In the genomic region with DNA sequence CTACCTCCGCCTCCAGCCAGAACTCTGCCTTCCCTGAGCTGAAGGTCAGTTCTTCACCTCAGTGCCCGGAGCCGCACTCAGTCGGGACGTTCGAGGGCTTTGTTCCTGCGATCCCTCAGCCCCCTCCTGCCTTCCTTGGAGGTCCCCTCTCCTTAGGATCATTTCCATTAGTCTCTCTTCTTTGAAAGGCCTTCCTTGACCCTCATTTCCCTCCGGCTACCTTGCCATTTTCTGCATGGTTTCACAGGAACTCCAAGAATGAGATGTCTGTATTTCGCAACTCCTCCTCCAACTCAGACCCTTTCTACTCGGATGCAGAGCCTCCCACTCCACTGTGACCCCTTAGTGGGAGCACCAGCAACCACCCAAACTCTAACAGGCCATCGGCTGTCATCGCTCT, we compare ENCODE assay signal across 25 mouse cellular contexts. TPM values are rescaled to one million over a fixed set of nuclear protein-coding genes. Genes with fewer than 3 reads are reported as not detected.
DNase-seq lines count a peak whose midpoint lies in the region; ATAC-seq and TF ChIP-seq lines count a peak whose summit lies in the region.
"Had no signal": no experiment of that assay in that cellular context is flagged by ENCODE, and none has a peak within 500 bp of the region (broad histone marks: within the 10 kb centered on the region; RNA-seq: fewer than 3 reads in every experiment).

No protein-coding gene starts in this region.

- H3K36me3 ChIP-seq in kidney, adult 2 months (ENCODE audit: control insufficient read depth, insufficient read depth, low read length) = no peaks in the 10 kb centered on the region
- no peaks in the 10 kb centered on the region for H3K36me3 ChIP-seq in kidney, embryonic 16.5 days (ENCODE audit: insufficient read depth, low read length)
- H3K36me3 ChIP-seq: embryonic facial prominence, embryonic 13.5 days; G1E; hindbrain, embryonic 12.5 days had no signal

- H3K27ac ChIP-seq in kidney, adult 2 months (ENCODE audit: insufficient read depth, low read depth, low read length) = no peak overlapping the region
- peak overlapping the region; percentile 65; the same call in 1 of the 2 replicates for H3K27ac ChIP-seq in kidney, embryonic 16.5 days (ENCODE audit: low read length)
- H3K27ac ChIP-seq: embryonic facial prominence, embryonic 13.5 days; gastrocnemius, adult 2 months; heart, embryonic 13.5 days; hindbrain, embryonic 12.5 days had no signal

- 32% methylated on average over 12 of the region's 12 CpGs for WGBS in kidney, adult 2 months
- 32% methylated on average over 12 of the region's 12 CpGs for WGBS in kidney, embryonic 16.5 days

- in situ Hi-C loops in Patski (cut with MboI; ENCODE audit: low pct_unique_long_range_greater_than_20kb) = no loop called here

- no peaks in the 10 kb centered on the region for H3K9me3 ChIP-seq in kidney, embryonic 16.5 days (ENCODE audit: low read length)
- H3K9me3 ChIP-seq: heart, embryonic 13.5 days; hindbrain, embryonic 12.5 days had no signal

- peak; percentile 6 for DNase-seq in kidney, adult 2 months
- no peak for DNase-seq in kidney, postnatal 10 days
- DNase-seq in Patski (ENCODE audit: low read depth, low spot score) = no peak
- peak; percentile 34 for DNase-seq in retina, embryonic 14.5 days (ENCODE audit: low spot score)
- DNase-seq in yolk sac, embryonic 10.5 days (ENCODE audit: low spot score) = no peak
- DNase-seq in c-Kit-positive CD71-positive TER-119-positive erythroid progenitor cells, embryonic 14.5 days (ENCODE audit: low spot score) = no peak
- DNase-seq: adrenal gland, adult 2 months; adrenal gland, postnatal 25 days; cerebellum, adult 2 months; cerebellum, postnatal 10 days; embryo, embryonic 11 days; gastrocnemius, adult 2 months; gastrocnemius, postnatal 36 days; heart, adult 11 months; heart, postnatal 4 days had no signal

- H3K27me3 ChIP-seq in kidney, adult 2 months (replicated peaks; ENCODE audit: control insufficient read depth, insufficient read depth, low read length) = no peaks in the 10 kb centered on the region
- no peaks in the 10 kb centered on the region for H3K27me3 ChIP-seq in Patski
- H3K27me3 ChIP-seq in kidney, embryonic 16.5 days (ENCODE audit: insufficient read depth, low read length) = no peaks in the 10 kb centered on the region
- H3K27me3 ChIP-seq: embryonic facial prominence, embryonic 13.5 days had no signal

- CTCF ChIA-PET in Patski (lab: Charles Lee) = interaction anchor here (1.7 to 1.9 kb wide), 2 partner anchors 10 to 17 kb away, joined by 4 read pairs; no protein-coding TSS in a partner anchor

- H3K9ac ChIP-seq in kidney, embryonic 16.5 days (replicated peaks; ENCODE audit: low read length) = 0 out of 2 replicates have a peak overlapping the region, but pooled peaks have one; percentile 34
- H3K9ac ChIP-seq: embryonic facial prominence, embryonic 13.5 days; heart, embryonic 13.5 days; hindbrain, embryonic 12.5 days had no signal

- no peak overlapping the region for H3K4me3 ChIP-seq in kidney, adult 2 months (ENCODE audit: insufficient read depth, low read depth, low read length)
- H3K4me3 ChIP-seq in kidney, embryonic 16.5 days (ENCODE audit: low read length) = no peak overlapping the region
- H3K4me3 ChIP-seq: embryonic facial prominence, embryonic 13.5 days; gastrocnemius, adult 2 months; heart, embryonic 13.5 days; hindbrain, embryonic 12.5 days had no signal

- TF ChIP-seq POLR2A in kidney, adult 2 months (IDR thresholded peaks at IDR 0.05; ENCODE audit: low read depth, low read length) = no peak

- no peak for TF ChIP-seq CTCF in kidney, adult 2 months (conservative IDR thresholded peaks at IDR 0.05; ENCODE audit: insufficient read depth, insufficient read length, low read depth, low read length)
- no peak for TF ChIP-seq CTCF in Patski (IDR thresholded peaks at IDR 0.05)

- POLR2A ChIA-PET in Patski (lab: Charles Lee) = no interaction called here

- peak; percentile 53 for ATAC-seq in Patski
- ATAC-seq in kidney, embryonic 16.5 days (ENCODE audit: low FRiP score, low TSS enrichment) = peak; percentile 66; the same call in 1 of the 2 replicates
- ATAC-seq: activated CD4-positive, CD25-positive, alpha-beta regulatory T cell, adult 4 months; CD4-positive, CD25-positive, alpha-beta regulatory T cell, adult 4 months; forebrain, embryonic 14.5 days; hindbrain, embryonic 16.5 days; inflammation-experienced regulatory T-cells, adult 6 months had no signal

- no peak overlapping the region for H3K4me2 ChIP-seq in kidney, embryonic 16.5 days (replicated peaks; ENCODE audit: low read depth, low read length)
- H3K4me2 ChIP-seq: embryonic facial prominence, embryonic 13.5 days; heart, embryonic 13.5 days; hindbrain, embryonic 12.5 days had no signal

- no peaks in the 10 kb centered on the region for H3K4me1 ChIP-seq in kidney, adult 2 months (ENCODE audit: control insufficient read depth, insufficient read depth, low read length)
- H3K4me1 ChIP-seq in kidney, embryonic 16.5 days (ENCODE audit: insufficient read depth, low read length) = peaks cover 9% of the 10 kb centered on the region; the same call in 1 of the 2 replicates
- H3K4me1 ChIP-seq: heart, embryonic 13.5 days; hindbrain, embryonic 12.5 days had no signal

RNA-seq across cellular contexts. Expression of gene Scn5a, which starts 31.3 kb away (rescaled TPM):
- polyA plus RNA-seq in kidney, adult 2 months (2012; rRNA removed) = 0.72 and 1.0 TPM in 2 replicates
- polyA plus RNA-seq in Patski (2021) = 11.9 TPM
- polyA plus RNA-seq in kidney, embryonic 16.5 days (2015; fragmentation: Nextera tagmentation; extraction: Ambion mirVana) = 0.13 and 0.25 TPM in 2 replicates
- polyA plus RNA-seq: CD4-positive, CD25-positive, alpha-beta regulatory T cell, adult 4 months; G1E; inflammation-experienced regulatory T-cells, adult 6 months had no signal

Comparison
In these comparisons a context has a peak if more than half of its experiments do, and no peak if none do; other contexts are left out.
1. DNase-seq: peak in kidney, adult 2 months (single experiment) and retina, embryonic 14.5 days (single experiment); none in kidney, postnatal 10 days (single experiment), Patski (single experiment), yolk sac, embryonic 10.5 days (single experiment) and c-Kit-positive CD71-positive TER-119-positive erythroid progenitor cells, embryonic 14.5 days (single experiment).